Mouse (Mus musculus): Measurements from ENCODE around the gene Tep1.

DNA sequence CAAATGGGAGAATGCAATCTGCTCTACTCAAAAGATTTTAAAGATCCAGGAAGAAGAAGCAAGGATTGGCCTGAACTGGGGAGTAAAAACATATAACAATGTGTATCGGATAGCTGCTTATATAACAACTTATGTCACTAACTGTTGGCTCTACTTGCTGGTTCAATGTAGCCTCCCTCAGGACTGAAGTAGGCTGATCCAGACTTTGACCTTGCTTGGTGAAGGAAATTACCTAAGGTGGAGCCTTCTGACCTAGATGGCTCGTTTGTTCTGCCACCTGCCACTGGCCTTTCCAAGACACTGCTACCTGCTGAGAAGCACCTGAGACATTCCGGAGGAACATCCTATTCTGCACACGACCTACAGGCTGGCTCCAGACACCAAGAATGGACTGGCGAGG is 14.6 kb downstream of the Tep1 start:
- TF ChIP-seq CTCF (IDR thresholded peaks at IDR 0.05; ENCODE audit: low read depth) (no peak), EP300 (IDR thresholded peaks at IDR 0.05; ENCODE audit: low read depth) (no peak)

Measured in liver, postnatal 0 days (tissue).